Mouse (Mus musculus): ENCODE measurements around the gene Bahcc1. TPM values are rescaled to one million over a fixed set of nuclear protein-coding genes. Genes with fewer than 3 reads are reported as not detected.

Bahcc1 gene
- polyA plus RNA-seq, 2 experiments = 14.0 to 22.9 TPM

GRCm38 (mm10) chr11:120230841-120231370 is 1.8 kb upstream of the Bahcc1 start:
- no peaks in the 10 kb centered on the region for H3K9me3 ChIP-seq (ENCODE audit: control insufficient read depth, low read length)
- no peak for ATAC-seq (ENCODE audit: low FRiP score, low read depth)
- no peak for DNase-seq (ENCODE audit: low spot score)
- peak overlapping the region; percentile 91 for H3K4me2 ChIP-seq (replicated peaks; ENCODE audit: low read depth, low read length, severe bottlenecking)
- H3K9ac ChIP-seq (ENCODE audit: low read depth, low read length, severe bottlenecking) = peak overlapping the region; percentile 94
- H3K4me1 ChIP-seq (ENCODE audit: control insufficient read depth, insufficient read depth, low read length) = peaks cover 47% of the 10 kb centered on the region
- H3K27ac ChIP-seq (replicated peaks; ENCODE audit: low read depth, low read length) = peak overlapping the region; percentile 90
- H3K27me3 ChIP-seq (ENCODE audit: control insufficient read depth, insufficient read depth, low read length) = no peaks in the 10 kb centered on the region
- H3K4me3 ChIP-seq (replicated peaks; ENCODE audit: low read length) = peak overlapping the region; percentile 83
- no peak for TF ChIP-seq POLR2A (IDR thresholded peaks at IDR 0.05; ENCODE audit: borderline replicate concordance, extremely low read depth, insufficient read depth, insufficient read length)
- H3K36me3 ChIP-seq (ENCODE audit: control insufficient read depth, insufficient read depth, low read length) = peaks cover 6% of the 10 kb centered on the region; the same call in 1 of the 2 replicates
- WGBS = under 1% methylated on average over 55 of the region's 58 CpGs

- 0% methylated on average over 24 of the region's 27 CpGs for WGBS
- Histone ChIP-seq H3K9me3 (ENCODE audit: control insufficient read depth, low read length) (no peaks in the 10 kb centered on the region), H3K4me3 (replicated peaks; ENCODE audit: low read length) (peak overlapping the region; percentile 83), H3K27ac (replicated peaks; ENCODE audit: low read depth, low read length) (peak overlapping the region; percentile 90), H3K4me2 (replicated peaks; ENCODE audit: low read depth, low read length, severe bottlenecking) (peak overlapping the region; percentile 91), H3K4me1 (ENCODE audit: control insufficient read depth, insufficient read depth, low read length) (peaks cover 42% of the 10 kb centered on the region), H3K36me3 (ENCODE audit: control insufficient read depth, insufficient read depth, low read length) (peaks cover 2% of the 10 kb centered on the region; the same call in 1 of the 2 replicates), H3K9ac (ENCODE audit: low read depth, low read length, severe bottlenecking) (peak overlapping the region; percentile 94), H3K27me3 (ENCODE audit: control insufficient read depth, insufficient read depth, low read length) (no peaks in the 10 kb centered on the region)
- peak; percentile 100 for DNase-seq (ENCODE audit: low spot score)
- peak; percentile 69 for ATAC-seq (ENCODE audit: low FRiP score, low read depth)
- TF ChIP-seq POLR2A (IDR thresholded peaks at IDR 0.05; ENCODE audit: borderline replicate concordance, extremely low read depth, insufficient read depth, insufficient read length) = no peak
These were observed 1.4 kb upstream of the Bahcc1 start for GRCm38 (mm10) chr11:120231379-120231778.

GRCm38 (mm10) chr11:120233441-120234135 is 841 bp downstream of the Bahcc1 start:
- 0 out of 2 replicates have a peak, but pooled peaks cover 10% of the 10 kb centered on the region for H3K36me3 ChIP-seq (ENCODE audit: control insufficient read depth, insufficient read depth, low read length)
- H3K4me1 ChIP-seq (ENCODE audit: control insufficient read depth, insufficient read depth, low read length) = peaks cover 24% of the 10 kb centered on the region
- under 1% methylated on average over 51 of the region's 51 CpGs for WGBS
- no peaks in the 10 kb centered on the region for H3K9me3 ChIP-seq (ENCODE audit: control insufficient read depth, low read length)
- H3K27me3 ChIP-seq (ENCODE audit: control insufficient read depth, insufficient read depth, low read length) = no peaks in the 10 kb centered on the region
- H3K9ac ChIP-seq (ENCODE audit: low read depth, low read length, severe bottlenecking) = peak overlapping the region; percentile 99
- DNase-seq (ENCODE audit: low spot score) (no peak), ATAC-seq (ENCODE audit: low FRiP score, low read depth) (no peak)
- peak overlapping the region; percentile 83 for H3K4me3 ChIP-seq (replicated peaks; ENCODE audit: low read length)
- H3K27ac ChIP-seq (replicated peaks; ENCODE audit: low read depth, low read length) = peak overlapping the region; percentile 72
- H3K4me2 ChIP-seq (replicated peaks; ENCODE audit: low read depth, low read length, severe bottlenecking) = peak overlapping the region; percentile 96
- TF ChIP-seq POLR2A (IDR thresholded peaks at IDR 0.05; ENCODE audit: borderline replicate concordance, extremely low read depth, insufficient read depth, insufficient read length) = no peak

DNA sequence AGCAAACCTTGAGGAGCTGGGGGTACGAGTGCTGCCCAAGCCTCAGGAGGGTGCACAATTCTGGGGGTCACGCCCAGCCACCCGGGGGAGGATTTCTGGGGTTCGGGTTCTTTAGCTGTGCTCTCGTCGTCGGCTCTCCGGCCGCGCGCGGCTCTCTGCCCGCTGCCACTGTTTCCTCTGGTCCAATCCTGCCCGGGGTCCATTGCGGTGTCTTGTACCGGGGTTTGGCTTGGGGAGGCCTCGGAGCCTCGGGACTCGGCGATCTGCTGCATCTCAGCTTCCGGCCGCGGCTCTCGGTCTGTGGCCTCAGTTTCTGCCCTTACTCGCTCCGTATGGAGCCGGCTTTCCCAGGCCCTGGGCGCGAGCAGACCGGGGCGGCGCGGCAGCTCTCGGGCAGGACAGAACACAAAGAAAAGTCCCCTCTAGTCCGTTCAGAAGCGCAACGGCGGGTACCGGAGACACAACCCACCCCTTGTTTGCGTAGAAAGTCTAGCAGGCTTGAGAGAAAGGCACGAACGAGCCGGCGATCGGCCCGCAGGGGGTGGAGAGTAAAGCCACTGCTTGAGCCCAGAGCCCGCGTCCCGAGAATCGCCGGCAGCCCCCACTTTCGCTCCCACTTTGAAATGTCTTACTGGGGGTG is 1.5 kb downstream of the Bahcc1 start:
- H3K4me1 ChIP-seq (ENCODE audit: control insufficient read depth, insufficient read depth, low read length) = peaks cover 24% of the 10 kb centered on the region
- under 1% methylated on average over 50 of the region's 52 CpGs for WGBS
- H3K4me3 ChIP-seq (replicated peaks; ENCODE audit: low read length) = peak overlapping the region; percentile 83
- no peak for ATAC-seq (ENCODE audit: low FRiP score, low read depth)
- H3K9ac ChIP-seq (ENCODE audit: low read depth, low read length, severe bottlenecking) = peak overlapping the region; percentile 99
- DNase-seq (ENCODE audit: low spot score) = no peak
- no peaks in the 10 kb centered on the region for H3K27me3 ChIP-seq (ENCODE audit: control insufficient read depth, insufficient read depth, low read length)
- TF ChIP-seq POLR2A (IDR thresholded peaks at IDR 0.05; ENCODE audit: borderline replicate concordance, extremely low read depth, insufficient read depth, insufficient read length) = no peak
- H3K36me3 ChIP-seq (ENCODE audit: control insufficient read depth, insufficient read depth, low read length) = 0 out of 2 replicates have a peak, but pooled peaks cover 10% of the 10 kb centered on the region
- H3K4me2 ChIP-seq (replicated peaks; ENCODE audit: low read depth, low read length, severe bottlenecking) = peak overlapping the region; percentile 96
- no peaks in the 10 kb centered on the region for H3K9me3 ChIP-seq (ENCODE audit: control insufficient read depth, low read length)
- H3K27ac ChIP-seq (replicated peaks; ENCODE audit: low read depth, low read length) = peak overlapping the region; percentile 72

GRCm38 (mm10) chr11:120234776-120235181 is 2.0 kb downstream of the Bahcc1 start:
- Histone ChIP-seq H3K27ac (replicated peaks; ENCODE audit: low read depth, low read length) (peak overlapping the region; percentile 72), H3K4me3 (replicated peaks; ENCODE audit: low read length) (peak overlapping the region; percentile 83), H3K4me2 (replicated peaks; ENCODE audit: low read depth, low read length, severe bottlenecking) (peak overlapping the region; percentile 96), H3K36me3 (ENCODE audit: control insufficient read depth, insufficient read depth, low read length) (0 out of 2 replicates have a peak, but pooled peaks cover 10% of the 10 kb centered on the region), H3K9ac (ENCODE audit: low read depth, low read length, severe bottlenecking) (peak overlapping the region; percentile 99), H3K27me3 (ENCODE audit: control insufficient read depth, insufficient read depth, low read length) (no peaks in the 10 kb centered on the region), H3K4me1 (ENCODE audit: control insufficient read depth, insufficient read depth, low read length) (peaks cover 24% of the 10 kb centered on the region), H3K9me3 (ENCODE audit: control insufficient read depth, low read length) (no peaks in the 10 kb centered on the region)
- no peak for ATAC-seq (ENCODE audit: low FRiP score, low read depth)
- WGBS = under 1% methylated on average over 36 of the region's 39 CpGs
- no peak for TF ChIP-seq POLR2A (IDR thresholded peaks at IDR 0.05; ENCODE audit: borderline replicate concordance, extremely low read depth, insufficient read depth, insufficient read length)
- no peak for DNase-seq (ENCODE audit: low spot score)
